Mouse (Mus musculus) liver, embryonic 11.5 days (tissue): ENCODE measurements around the gene Igsf11. TPM values are rescaled to one million over a fixed set of nuclear protein-coding genes. Genes with fewer than 3 reads are reported as not detected.

Source experiments
- ATAC-seq: fragments of 200-750 bp; cut with Nextera tagmentation; replicated peaks from 2 replicates; pipeline ENCODE4 v1.8.0; 2017; ENCODE audit warnings: moderate number of reproducible peaks, mild to moderate bottlenecking, moderate TSS enrichment, moderate library complexity; ENCODE audit not compliant: low FRiP score
- DNase-seq: peaks from one replicate; pipeline ENCODE4 v3.0.0-alpha.2; 2017; ENCODE audit warnings: low spot score
- H3K27ac ChIP-seq: fragments of 300-500 bp; sonication (generic); 2 replicates; pipeline ENCODE4 v1.5.1; 2014; ENCODE audit warnings: mild to moderate bottlenecking, low read depth, low read length, control low read depth
- H3K27me3 ChIP-seq: fragments of 300-500 bp; sonication (generic); replicated peaks from 2 replicates; pipeline ENCODE4 v1.6.1; 2014; ENCODE audit warnings: low read length, mixed read lengths; ENCODE audit not compliant: control insufficient read depth, insufficient read depth
- H3K36me3 ChIP-seq: fragments of 300-500 bp; sonication (generic); 2 replicates; pipeline ENCODE4 v1.6.1; 2014; ENCODE audit warnings: mild to moderate bottlenecking, low read length, moderate library complexity, mixed read lengths; ENCODE audit not compliant: control insufficient read depth, insufficient read depth
- H3K4me1 ChIP-seq: fragments of 300-500 bp; sonication (generic); replicated peaks from 2 replicates; pipeline ENCODE4 v1.6.1; 2014; ENCODE audit warnings: low read length, mixed read lengths; ENCODE audit not compliant: control insufficient read depth, insufficient read depth
- H3K4me2 ChIP-seq: fragments of 300-500 bp; sonication (generic); 2 replicates; pipeline ENCODE4 v1.6.1; 2014; ENCODE audit warnings: mild to moderate bottlenecking, control low read depth, moderate library complexity
- H3K4me3 ChIP-seq: fragments of 300-500 bp; sonication (generic); 2 replicates; pipeline ENCODE4 v1.5.1; 2014; ENCODE audit warnings: low read depth, low read length, control low read depth
- H3K9ac ChIP-seq: fragments of 300-500 bp; sonication (generic); 2 replicates; pipeline ENCODE4 v1.6.1; 2014; ENCODE audit warnings: low read depth, low read length, control low read depth
- H3K9me3 ChIP-seq: fragments of 300-500 bp; sonication (generic); 2 replicates; pipeline ENCODE4 v1.6.1; 2016; ENCODE audit warnings: low read length, inconsistent platforms, mixed read lengths; ENCODE audit not compliant: control insufficient read depth
- WGBS: fragments of 180-500 bp; shearing (Covaris S2); extraction: QIAGEN DNeasy Blood & Tissue Kit; methylation state at CpG from one replicate; pipeline ENCODE4 v1.1.7; 2014; 5-methylcytosine and 5-hydroxymethylcytosine counted together
- polyA plus RNA-seq: library from polyadenylated mRNA; unstranded; fragments of >200 nt; fragmentation: Nextera tagmentation; extraction: Ambion mirVana; gene quantifications from 2 replicates; pipeline ENCODE4 v1.2.1, GENCODE M21; 2014

Gene Igsf11
- polyA plus RNA-seq, 1 experiment from 2014 or later, result 0.23 TPM

- Histone ChIP-seq H3K36me3 (no peaks in the 10 kb centered on the region), H3K4me1 (no peaks in the 10 kb centered on the region), H3K9ac (no peak overlapping the region), H3K27ac (no peak overlapping the region), H3K9me3 (no peaks in the 10 kb centered on the region), H3K27me3 (no peaks in the 10 kb centered on the region), H3K4me2 (no peak overlapping the region), H3K4me3 (no peak overlapping the region)
- DNase-seq (no peak), ATAC-seq (no peak)
- 73% methylated on average over 7 of the region's 7 CpGs for WGBS
Measured at GRCm38 (mm10) chr16:38945111-38945510, 52.6 kb downstream of the Igsf11 start.

DNA sequence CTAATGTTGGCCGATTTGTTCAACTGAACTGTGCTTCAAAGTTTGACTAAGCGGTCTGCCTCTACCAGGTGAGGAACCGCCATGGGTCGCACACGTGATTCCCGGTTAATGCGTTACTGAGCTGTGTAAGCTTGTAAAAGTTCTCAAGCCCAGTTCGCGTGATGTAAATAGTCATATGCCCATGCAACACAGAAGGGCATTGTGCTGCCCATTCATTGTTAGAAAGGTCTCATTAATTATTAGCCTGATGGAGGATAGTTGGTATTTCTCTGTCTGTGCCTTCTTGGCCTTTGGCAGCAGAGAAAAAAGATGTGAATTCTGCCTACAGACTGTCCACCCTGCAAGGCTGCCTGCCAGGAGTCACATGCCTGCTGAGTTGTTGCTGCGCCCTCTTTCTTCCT is 53.1 kb downstream of the Igsf11 start:
- no peaks in the 10 kb centered on the region for H3K27me3 ChIP-seq
- H3K4me3 ChIP-seq, result no peak overlapping the region
- no peak overlapping the region for H3K9ac ChIP-seq
- no peak overlapping the region for H3K4me2 ChIP-seq
- H3K9me3 ChIP-seq, result no peaks in the 10 kb centered on the region
- no peaks in the 10 kb centered on the region for H3K36me3 ChIP-seq
- H3K4me1 ChIP-seq, result no peaks in the 10 kb centered on the region
- DNase-seq (no peak), ATAC-seq (no peak)
- no peak overlapping the region for H3K27ac ChIP-seq
- WGBS, result 89% methylated on average over 10 of the region's 10 CpGs

DNA sequence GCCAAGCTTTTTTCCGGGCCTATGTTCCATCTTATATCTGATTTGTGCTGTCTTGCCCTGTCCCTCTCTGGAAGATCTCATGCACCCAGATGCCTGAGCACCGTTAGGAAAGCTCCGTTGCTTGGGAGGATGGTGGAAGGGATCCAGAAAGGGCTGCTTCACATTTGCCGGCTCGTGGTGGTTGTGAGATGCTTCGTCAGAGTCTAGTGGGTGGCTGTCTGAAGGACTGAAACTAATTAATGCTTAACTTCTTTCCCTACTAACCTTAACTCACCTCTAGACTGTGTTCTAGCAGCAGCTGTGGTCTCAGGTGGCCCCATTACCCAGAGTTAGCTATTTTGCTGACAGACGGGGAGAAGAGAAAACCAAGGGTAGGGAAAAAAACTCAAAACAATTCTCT is 54.0 kb downstream of the Igsf11 start:
- no peak overlapping the region for H3K27ac ChIP-seq
- no peak overlapping the region for H3K4me2 ChIP-seq
- H3K9me3 ChIP-seq, result no peaks in the 10 kb centered on the region
- no peak overlapping the region for H3K9ac ChIP-seq
- DNase-seq (no peak), ATAC-seq (no peak)
- no peak overlapping the region for H3K4me3 ChIP-seq
- no peaks in the 10 kb centered on the region for H3K4me1 ChIP-seq
- H3K36me3 ChIP-seq, result no peaks in the 10 kb centered on the region
- WGBS, result 57% methylated on average over 7 of the region's 7 CpGs
- no peaks in the 10 kb centered on the region for H3K27me3 ChIP-seq

- H3K4me1 ChIP-seq, result no peaks in the 10 kb centered on the region
- no peak overlapping the region for H3K4me3 ChIP-seq
- H3K27ac ChIP-seq, result no peak overlapping the region
- no peak overlapping the region for H3K4me2 ChIP-seq
- ATAC-seq (no peak), DNase-seq (no peak)
- no peaks in the 10 kb centered on the region for H3K9me3 ChIP-seq
- 85% methylated on average over 7 of the region's 7 CpGs for WGBS
- no peak overlapping the region for H3K9ac ChIP-seq
- H3K36me3 ChIP-seq, result no peaks in the 10 kb centered on the region
- no peaks in the 10 kb centered on the region for H3K27me3 ChIP-seq
Measured at GRCm38 (mm10) chr16:38947141-38947879, 54.8 kb downstream of the Igsf11 start.

DNA sequence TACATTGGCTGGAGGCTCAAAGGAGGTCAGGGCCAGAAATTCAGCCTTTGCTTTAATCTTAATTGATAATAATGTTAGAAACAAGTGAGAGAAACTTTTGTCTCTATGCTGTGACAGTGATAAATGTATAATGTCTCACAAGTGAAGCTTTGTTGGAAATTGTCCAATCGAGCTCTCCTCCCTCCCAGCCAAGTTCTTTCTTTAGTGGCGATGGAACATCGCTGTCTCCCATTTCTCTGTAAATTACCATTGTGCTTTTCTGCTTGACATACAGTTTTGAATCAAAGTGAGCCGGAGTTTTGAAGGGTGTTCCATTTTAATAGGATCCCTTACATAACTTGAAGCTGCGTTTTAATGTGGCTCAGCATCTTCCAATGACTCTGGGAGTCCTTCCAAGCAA is 56.0 kb downstream of the Igsf11 start:
- no peaks in the 10 kb centered on the region for H3K27me3 ChIP-seq
- no peaks in the 10 kb centered on the region for H3K36me3 ChIP-seq
- no peak overlapping the region for H3K9ac ChIP-seq
- no peak for ATAC-seq
- H3K4me1 ChIP-seq, result no peaks in the 10 kb centered on the region
- no peak overlapping the region for H3K4me2 ChIP-seq
- DNase-seq, result no peak
- 79% methylated on average over 5 of the region's 5 CpGs for WGBS
- no peak overlapping the region for H3K27ac ChIP-seq
- no peak overlapping the region for H3K4me3 ChIP-seq
- no peaks in the 10 kb centered on the region for H3K9me3 ChIP-seq

DNA sequence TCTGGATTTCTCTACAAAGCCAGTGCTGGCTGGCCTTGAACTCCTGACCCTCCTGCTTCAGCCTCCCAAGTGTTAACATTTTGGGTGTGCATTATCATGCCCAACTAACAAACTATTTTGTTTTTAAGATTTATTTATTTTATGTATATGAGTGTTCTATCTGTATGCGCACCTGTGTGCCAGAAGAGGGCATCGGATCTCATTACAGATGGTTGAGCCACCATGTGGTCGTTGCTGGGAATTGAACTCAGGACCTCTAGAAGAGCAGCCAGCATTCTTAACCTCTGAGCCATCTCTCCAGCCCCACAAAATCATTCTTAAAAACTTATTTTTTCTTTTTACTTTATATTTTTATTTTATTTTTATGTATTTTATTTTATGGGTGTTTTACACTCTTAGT is 60.4 kb downstream of the Igsf11 start:
- 86% methylated on average over 3 of the region's 3 CpGs for WGBS
- no peak for DNase-seq
- no peaks in the 10 kb centered on the region for H3K9me3 ChIP-seq

GRCm38 (mm10) chr16:38953821-38954220 is 61.4 kb downstream of the Igsf11 start:
- no peaks in the 10 kb centered on the region for H3K27me3 ChIP-seq
- ATAC-seq, result no peak
- H3K4me3 ChIP-seq, result no peak overlapping the region
- no peak overlapping the region for H3K4me2 ChIP-seq
- WGBS, result 84% methylated on average over 6 of the region's 6 CpGs
- no peak overlapping the region for H3K27ac ChIP-seq
- DNase-seq, result no peak
- no peak overlapping the region for H3K9ac ChIP-seq
- H3K9me3 ChIP-seq, result no peaks in the 10 kb centered on the region
- H3K36me3 ChIP-seq, result no peaks in the 10 kb centered on the region
- no peaks in the 10 kb centered on the region for H3K4me1 ChIP-seq

More for the DNA sequence above, 60.4 kb downstream of the Igsf11 start:
- Histone ChIP-seq H3K36me3 (no peaks in the 10 kb centered on the region), H3K9ac (no peak overlapping the region), H3K27ac (no peak overlapping the region), H3K27me3 (no peaks in the 10 kb centered on the region), H3K4me2 (no peak overlapping the region), H3K4me1 (no peaks in the 10 kb centered on the region), H3K4me3 (no peak overlapping the region)
- ATAC-seq, result no peak

- H3K4me1 ChIP-seq, result no peaks in the 10 kb centered on the region
- H3K27ac ChIP-seq, result no peak overlapping the region
- no peaks in the 10 kb centered on the region for H3K27me3 ChIP-seq
- H3K36me3 ChIP-seq, result no peaks in the 10 kb centered on the region
- 76% methylated on average over 16 of the region's 16 CpGs for WGBS
- DNase-seq (no peak), ATAC-seq (no peak)
- H3K4me2 ChIP-seq, result no peak overlapping the region
- no peak overlapping the region for H3K9ac ChIP-seq
- H3K4me3 ChIP-seq, result no peak overlapping the region
- no peaks in the 10 kb centered on the region for H3K9me3 ChIP-seq
Measured at GRCm38 (mm10) chr16:38954501-38955288, 62.2 kb downstream of the Igsf11 start.

DNA sequence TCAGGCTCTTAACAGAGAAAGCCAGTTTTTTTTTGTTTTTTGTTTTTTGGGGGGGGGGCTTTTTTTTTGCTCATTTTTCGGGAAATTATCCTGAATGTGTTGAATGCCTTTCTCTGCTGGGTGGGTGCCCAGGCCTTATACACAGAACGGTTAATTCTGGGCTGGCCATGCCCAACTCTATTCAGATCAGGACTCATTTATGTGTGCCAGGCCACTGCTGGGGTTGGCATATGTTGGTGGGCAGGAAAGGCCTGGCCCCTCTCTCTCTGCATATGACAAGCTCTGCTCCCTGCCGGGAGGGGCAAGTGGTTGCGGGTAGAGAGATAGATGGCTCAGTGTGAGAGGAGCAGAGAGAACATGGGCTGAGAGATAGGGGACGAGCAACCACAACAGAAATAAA is 62.8 kb downstream of the Igsf11 start:
- DNase-seq (no peak), ATAC-seq (no peak)
- Histone ChIP-seq H3K4me1 (no peaks in the 10 kb centered on the region), H3K27ac (no peak overlapping the region), H3K9me3 (no peaks in the 10 kb centered on the region), H3K4me3 (no peak overlapping the region), H3K4me2 (no peak overlapping the region), H3K27me3 (no peaks in the 10 kb centered on the region), H3K9ac (no peak overlapping the region), H3K36me3 (no peaks in the 10 kb centered on the region)
- WGBS, result 62% methylated on average over 5 of the region's 5 CpGs
